24 mouse cellular contexts compared by ENCODE assay signal in the genomic region with DNA sequence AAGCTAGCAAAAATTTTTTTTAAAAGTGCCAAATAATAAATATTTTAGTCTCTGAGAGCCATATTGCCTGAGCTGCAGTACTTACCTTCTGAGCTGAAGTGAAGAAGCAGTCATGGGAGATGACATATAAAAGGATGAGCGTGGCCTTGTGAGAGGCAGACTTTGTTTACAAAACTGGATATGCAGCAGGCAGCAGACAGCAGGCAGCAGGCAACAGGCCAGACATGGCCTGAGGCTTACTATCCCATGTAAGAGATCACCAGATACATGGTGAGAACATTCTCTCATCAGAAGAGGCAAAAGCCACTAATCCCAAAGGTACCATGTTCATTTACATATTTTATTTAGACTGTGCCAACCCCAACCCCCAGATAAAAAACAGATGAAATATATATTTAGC.
DNase-seq lines count a peak whose midpoint lies in the region; ATAC-seq and TF ChIP-seq lines count a peak whose summit lies in the region.
"Had no signal": no experiment of that assay in that cellular context is flagged by ENCODE, and none has a peak within 500 bp of the region (broad histone marks: within the 10 kb centered on the region; RNA-seq: fewer than 3 reads in every experiment).

No protein-coding gene starts in this region.

- TF ChIP-seq POLR2A in cerebellum, adult 2 months (IDR thresholded peaks at IDR 0.05; ENCODE audit: borderline replicate concordance, insufficient read depth, low read length): no peak
- TF ChIP-seq POLR2A in thymus, adult 2 months (IDR thresholded peaks at IDR 0.05; ENCODE audit: control insufficient read depth, extremely low read depth, insufficient read depth, low read length, poor library complexity): no peak

- no peaks in the 10 kb centered on the region for H3K27me3 ChIP-seq in hindbrain, embryonic 16.5 days (replicated peaks; ENCODE audit: control insufficient read depth, insufficient read depth, low read length)
- H3K27me3 ChIP-seq in hindbrain, embryonic 12.5 days: no peaks in the 10 kb centered on the region
- H3K27me3 ChIP-seq in cerebellum, adult 2 months (ENCODE audit: control insufficient read depth, insufficient read depth, low read length): no peaks in the 10 kb centered on the region
- no peaks in the 10 kb centered on the region for H3K27me3 ChIP-seq in thymus, adult 2 months (ENCODE audit: control insufficient read depth, insufficient read depth, low read length)
- H3K27me3 ChIP-seq: embryonic facial prominence, embryonic 12.5 days; forebrain, embryonic 15.5 days; heart, embryonic 12.5 days; liver, embryonic 12.5 days; midbrain, embryonic 13.5 days had no signal

- TF ChIP-seq CTCF in cerebellum, adult 2 months (IDR thresholded peaks at IDR 0.05; ENCODE audit: borderline replicate concordance, insufficient read depth, low read depth, low read length): no peak
- TF ChIP-seq CTCF in thymus, adult 2 months (IDR thresholded peaks at IDR 0.05; ENCODE audit: borderline replicate concordance, control insufficient read depth, extremely low read depth, insufficient read depth, low read length, poor library complexity): no peak

- H3K27ac ChIP-seq in hindbrain, embryonic 16.5 days (ENCODE audit: low read depth, low read length): no peak overlapping the region
- no peak overlapping the region for H3K27ac ChIP-seq in hindbrain, embryonic 12.5 days
- H3K27ac ChIP-seq in cerebellum, adult 2 months (ENCODE audit: insufficient read depth, low read length): no peak overlapping the region
- H3K27ac ChIP-seq in thymus, adult 2 months (ENCODE audit: control insufficient read depth, insufficient read depth, low read length): no peak overlapping the region
- H3K27ac ChIP-seq: embryonic facial prominence, embryonic 12.5 days; forebrain, embryonic 15.5 days; gastrocnemius, adult 2 months; heart, adult 2 months; liver, embryonic 12.5 days; macrophage; midbrain, embryonic 13.5 days had no signal

- no peak overlapping the region for H3K4me3 ChIP-seq in hindbrain, embryonic 16.5 days (ENCODE audit: low read length)
- H3K4me3 ChIP-seq in hindbrain, embryonic 12.5 days: no peak overlapping the region
- no peak overlapping the region for H3K4me3 ChIP-seq in cerebellum, adult 2 months (replicated peaks; ENCODE audit: insufficient read depth, low read depth, low read length)
- H3K4me3 ChIP-seq in thymus, adult 2 months (ENCODE audit: control insufficient read depth, insufficient read depth, low read length): no peak overlapping the region
- H3K4me3 ChIP-seq: embryonic facial prominence, embryonic 12.5 days; forebrain, embryonic 15.5 days; gastrocnemius, adult 2 months; heart, adult 2 months; heart, embryonic 12.5 days; liver, embryonic 12.5 days; midbrain, embryonic 13.5 days had no signal

- H3K4me1 ChIP-seq in hindbrain, embryonic 16.5 days (ENCODE audit: control insufficient read depth, insufficient read depth, low read depth, low read length): no peaks in the 10 kb centered on the region
- no peaks in the 10 kb centered on the region for H3K4me1 ChIP-seq in hindbrain, embryonic 12.5 days
- H3K4me1 ChIP-seq in cerebellum, adult 2 months (ENCODE audit: control insufficient read depth, insufficient read depth, low read length): no peaks in the 10 kb centered on the region
- H3K4me1 ChIP-seq in thymus, adult 2 months (replicated peaks; ENCODE audit: control insufficient read depth, insufficient read depth, low read length): no peaks in the 10 kb centered on the region
- H3K4me1 ChIP-seq: embryonic facial prominence, embryonic 12.5 days; forebrain, embryonic 15.5 days; heart, embryonic 12.5 days; liver, embryonic 12.5 days; midbrain, embryonic 13.5 days had no signal

- no peak overlapping the region for H3K4me2 ChIP-seq in hindbrain, embryonic 16.5 days (ENCODE audit: low read length)
- no peak overlapping the region for H3K4me2 ChIP-seq in hindbrain, embryonic 12.5 days (replicated peaks)
- H3K4me2 ChIP-seq: embryonic facial prominence, embryonic 12.5 days; forebrain, embryonic 15.5 days; heart, embryonic 12.5 days; liver, embryonic 12.5 days; midbrain, embryonic 13.5 days had no signal

- no peak overlapping the region for H3K9ac ChIP-seq in hindbrain, embryonic 16.5 days (ENCODE audit: low read depth, low read length)
- H3K9ac ChIP-seq in hindbrain, embryonic 12.5 days: no peak overlapping the region
- H3K9ac ChIP-seq: embryonic facial prominence, embryonic 12.5 days; forebrain, embryonic 15.5 days; heart, embryonic 12.5 days; liver, embryonic 12.5 days; liver, postnatal 0 days; midbrain, embryonic 13.5 days had no signal

- H3K36me3 ChIP-seq in hindbrain, embryonic 16.5 days (ENCODE audit: control insufficient read depth, insufficient read depth, low read length): no peaks in the 10 kb centered on the region
- H3K36me3 ChIP-seq in hindbrain, embryonic 12.5 days: no peaks in the 10 kb centered on the region
- no peaks in the 10 kb centered on the region for H3K36me3 ChIP-seq in thymus, adult 2 months (ENCODE audit: control insufficient read depth, insufficient read depth, low read length)
- H3K36me3 ChIP-seq: embryonic facial prominence, embryonic 12.5 days; forebrain, embryonic 15.5 days; heart, embryonic 12.5 days; liver, embryonic 12.5 days; midbrain, embryonic 13.5 days had no signal

- H3K9me3 ChIP-seq in hindbrain, embryonic 16.5 days (ENCODE audit: control insufficient read depth, low read length): no peaks in the 10 kb centered on the region
- H3K9me3 ChIP-seq in hindbrain, embryonic 12.5 days (replicated peaks): no peaks in the 10 kb centered on the region
- H3K9me3 ChIP-seq: embryonic facial prominence, embryonic 12.5 days; forebrain, embryonic 15.5 days; heart, embryonic 12.5 days; liver, embryonic 12.5 days; midbrain, embryonic 13.5 days had no signal

- 0 out of 2 replicates have a peak, but pooled peaks have one; percentile 17 for ATAC-seq in hindbrain, embryonic 16.5 days
- no peak for ATAC-seq in hindbrain, embryonic 12.5 days (ENCODE audit: low FRiP score)
- ATAC-seq in cerebellum, adult (ENCODE audit: insufficient number of reproducible peaks, low FRiP score, low TSS enrichment): peak; percentile 66
- ATAC-seq: forebrain, embryonic 15.5 days; inflammation-experienced regulatory T-cells, adult 6 months; liver, embryonic 12.5 days; liver, postnatal 0 days; lung, postnatal 0 days; midbrain, embryonic 13.5 days had no signal

- WGBS in hindbrain, embryonic 16.5 days: 79% methylated on average over 1 of the region's 1 CpGs
- WGBS in hindbrain, embryonic 12.5 days: 84% methylated on average over 1 of the region's 1 CpGs
- 10% methylated on average over 1 of the region's 1 CpGs for WGBS in cerebellum, adult 2 months
- WGBS in thymus, adult 2 months: 75% methylated on average over 1 of the region's 1 CpGs

- peak; percentile 59 to 78 for DNase-seq in cerebellum, adult 2 months
- peak; percentile 35 to 60 for DNase-seq in cerebellum, postnatal 14 days
- DNase-seq in left cerebral cortex, adult 11 months (ENCODE audit: low spot score): no peak
- no peak for DNase-seq in thymus, adult 2 months
- no peak for DNase-seq in testis, postnatal 14 days (ENCODE audit: low spot score)
- DNase-seq: adrenal gland, postnatal 25 days; embryo, embryonic 11 days; gastrocnemius, adult 2 months; heart, adult 2 months; kidney, adult 11 months; kidney, postnatal 14 days; layer of hippocampus, adult 9-11 months; liver, postnatal 0 days had no signal

Comparison
In these comparisons a context has a peak if more than half of its experiments do, and no peak if none do; other contexts are left out.
1. DNase-seq: peak in cerebellum, adult 2 months (2 of 2) and cerebellum, postnatal 14 days (2 of 2); none in left cerebral cortex, adult 11 months (single experiment), thymus, adult 2 months (single experiment) and testis, postnatal 14 days (single experiment).